Mouse (Mus musculus): ENCODE measurements at regions not wholly inside any gene's neighbourhood (a gene's known extent, or its start where the extent isn't known, plus 50 kb on each side); places are given as distances from the start of the nearest gene placed in this dataset.

DNA sequence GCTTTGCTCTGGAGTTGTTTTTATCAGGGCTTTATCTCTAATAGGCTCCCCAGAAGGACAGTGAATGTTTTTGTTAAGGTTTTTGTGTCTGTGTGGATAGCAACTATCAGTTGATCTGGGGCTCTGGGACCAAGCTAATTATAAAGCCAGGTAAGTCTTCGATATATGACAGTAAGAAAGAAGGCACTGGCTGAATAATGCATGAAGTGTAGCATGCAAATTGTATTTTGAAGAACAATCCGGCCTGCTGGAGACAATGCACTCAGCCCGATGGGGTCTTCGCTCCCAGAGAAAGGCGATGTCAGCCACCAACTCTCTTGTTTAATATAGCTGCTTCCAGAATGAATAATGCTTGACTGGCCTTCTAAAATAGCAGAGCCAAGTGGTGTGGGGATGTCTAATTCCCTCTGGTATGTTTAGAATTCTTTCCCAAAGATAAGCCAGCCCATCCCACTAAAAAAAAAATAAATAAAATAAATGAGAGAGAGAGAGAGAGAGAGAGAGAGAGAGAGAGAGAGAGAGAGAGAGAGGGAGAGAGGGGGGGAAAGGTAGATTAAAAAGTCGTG lies 68.6 kb downstream of the Dad1 start:
- 82% methylated on average over 6 of the region's 6 CpGs for WGBS
- Histone ChIP-seq H3K4me2 (ENCODE audit: low read depth, low read length) (no peak overlapping the region), H3K9me3 (replicated peaks; ENCODE audit: control insufficient read depth, low read length) (no peaks in the 10 kb centered on the region), H3K4me3 (ENCODE audit: low read depth, low read length) (no peak overlapping the region), H3K4me1 (ENCODE audit: control insufficient read depth, insufficient read depth, low read length) (no peaks in the 10 kb centered on the region), H3K27ac (replicated peaks; ENCODE audit: low read depth, low read length) (no peak overlapping the region), H3K36me3 (replicated peaks; ENCODE audit: control insufficient read depth, insufficient read depth, low read depth, low read length) (no peaks in the 10 kb centered on the region), H3K27me3 (ENCODE audit: control insufficient read depth, insufficient read depth, low read length) (no peaks in the 10 kb centered on the region), H3K9ac (replicated peaks; ENCODE audit: low read length) (no peak overlapping the region)
- DNase-seq (ENCODE audit: low spot score) (no peak), ATAC-seq (replicated peaks; ENCODE audit: insufficient number of reproducible peaks, low FRiP score, low TSS enrichment, low read depth) (no peak)

DNA sequence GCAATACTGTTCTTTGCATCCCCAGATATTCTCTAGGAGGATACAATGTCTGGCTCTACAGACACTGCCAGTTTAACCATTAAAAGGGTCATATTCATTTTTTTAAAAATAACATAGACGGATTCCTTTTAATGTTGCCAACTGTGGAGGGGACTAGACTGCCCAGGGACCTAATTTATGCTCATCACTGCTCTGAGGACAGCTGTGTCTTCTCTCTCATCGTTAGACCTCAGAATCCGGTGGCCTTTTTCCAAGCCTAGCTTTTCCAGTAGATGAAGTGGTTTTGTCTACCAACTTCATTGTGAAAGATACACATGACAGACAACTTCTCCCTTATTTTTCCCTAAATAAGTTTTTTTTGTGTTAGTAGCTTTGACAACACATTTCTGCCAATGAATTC lies 70.0 kb downstream of the Dad1 start:
- no peaks in the 10 kb centered on the region for H3K4me1 ChIP-seq (ENCODE audit: control insufficient read depth, insufficient read depth, low read length)
- H3K4me3 ChIP-seq (ENCODE audit: low read depth, low read length) = no peak overlapping the region
- no peaks in the 10 kb centered on the region for H3K9me3 ChIP-seq (replicated peaks; ENCODE audit: control insufficient read depth, low read length)
- WGBS = 89% methylated on average over 3 of the region's 3 CpGs
- no peaks in the 10 kb centered on the region for H3K36me3 ChIP-seq (replicated peaks; ENCODE audit: control insufficient read depth, insufficient read depth, low read depth, low read length)
- no peak overlapping the region for H3K27ac ChIP-seq (replicated peaks; ENCODE audit: low read depth, low read length)
- no peak overlapping the region for H3K4me2 ChIP-seq (ENCODE audit: low read depth, low read length)
- DNase-seq (ENCODE audit: low spot score) (no peak), ATAC-seq (replicated peaks; ENCODE audit: insufficient number of reproducible peaks, low FRiP score, low TSS enrichment, low read depth) (no peak)
- H3K9ac ChIP-seq (replicated peaks; ENCODE audit: low read length) = no peak overlapping the region
- no peaks in the 10 kb centered on the region for H3K27me3 ChIP-seq (ENCODE audit: control insufficient read depth, insufficient read depth, low read length)

DNA sequence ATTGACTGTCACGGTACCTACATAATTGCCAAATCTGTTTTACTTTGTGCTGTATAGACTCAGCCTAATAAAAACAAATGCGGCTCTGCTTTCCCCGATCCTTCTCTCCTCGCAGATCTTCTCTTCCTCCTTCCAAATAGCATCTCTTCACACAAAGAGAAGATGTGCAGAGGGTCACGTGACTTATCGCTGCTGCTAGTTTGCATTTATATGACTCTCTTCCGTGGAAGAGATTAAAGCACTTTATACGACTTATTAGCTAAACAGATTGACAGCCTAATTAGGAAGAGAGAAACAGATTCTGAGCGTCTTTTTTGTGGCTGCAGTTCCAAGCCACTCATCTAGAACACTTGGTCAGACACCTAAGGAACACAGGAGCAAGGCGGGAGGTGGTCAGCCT lies 71.1 kb downstream of the Dad1 start:
- ATAC-seq (replicated peaks; ENCODE audit: insufficient number of reproducible peaks, low FRiP score, low TSS enrichment, low read depth) (no peak), DNase-seq (ENCODE audit: low spot score) (no peak)
- Histone ChIP-seq H3K9ac (replicated peaks; ENCODE audit: low read length) (no peak overlapping the region), H3K27me3 (ENCODE audit: control insufficient read depth, insufficient read depth, low read length) (no peaks in the 10 kb centered on the region), H3K9me3 (replicated peaks; ENCODE audit: control insufficient read depth, low read length) (no peaks in the 10 kb centered on the region), H3K36me3 (replicated peaks; ENCODE audit: control insufficient read depth, insufficient read depth, low read depth, low read length) (no peaks in the 10 kb centered on the region), H3K27ac (replicated peaks; ENCODE audit: low read depth, low read length) (no peak overlapping the region), H3K4me3 (ENCODE audit: low read depth, low read length) (no peak overlapping the region), H3K4me1 (ENCODE audit: control insufficient read depth, insufficient read depth, low read length) (no peaks in the 10 kb centered on the region), H3K4me2 (ENCODE audit: low read depth, low read length) (no peak overlapping the region)
- 74% methylated on average over 10 of the region's 10 CpGs for WGBS

DNA sequence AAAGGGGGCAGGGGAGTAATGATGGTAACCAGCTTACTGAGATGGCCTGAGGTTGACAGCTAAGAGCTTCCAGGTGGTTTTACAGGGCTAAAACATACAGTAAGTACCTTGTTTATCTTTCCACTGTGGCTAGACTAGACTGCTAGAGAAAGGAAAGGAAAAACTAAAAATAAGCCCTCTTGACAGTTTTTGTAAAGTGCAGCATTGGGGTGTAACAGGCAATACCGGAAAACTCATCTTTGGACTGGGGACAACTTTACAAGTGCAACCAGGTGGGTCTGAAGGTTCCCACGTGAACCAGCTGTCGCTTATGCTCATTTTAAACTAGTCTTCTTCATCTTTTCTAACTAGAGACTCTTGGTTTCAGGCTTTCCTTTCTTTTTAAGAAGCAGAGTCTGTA lies 72.6 kb downstream of the Dad1 start:
- Histone ChIP-seq H3K4me2 (ENCODE audit: low read depth, low read length) (no peak overlapping the region), H3K27ac (replicated peaks; ENCODE audit: low read depth, low read length) (no peak overlapping the region), H3K4me3 (ENCODE audit: low read depth, low read length) (no peak overlapping the region), H3K4me1 (ENCODE audit: control insufficient read depth, insufficient read depth, low read length) (no peaks in the 10 kb centered on the region), H3K36me3 (replicated peaks; ENCODE audit: control insufficient read depth, insufficient read depth, low read depth, low read length) (no peaks in the 10 kb centered on the region), H3K9ac (replicated peaks; ENCODE audit: low read length) (no peak overlapping the region), H3K9me3 (replicated peaks; ENCODE audit: control insufficient read depth, low read length) (no peaks in the 10 kb centered on the region), H3K27me3 (ENCODE audit: control insufficient read depth, insufficient read depth, low read length) (no peaks in the 10 kb centered on the region)
- DNase-seq (ENCODE audit: low spot score) = no peak
- no peak for ATAC-seq (replicated peaks; ENCODE audit: insufficient number of reproducible peaks, low FRiP score, low TSS enrichment, low read depth)
- WGBS = 89% methylated on average over 3 of the region's 3 CpGs

DNA sequence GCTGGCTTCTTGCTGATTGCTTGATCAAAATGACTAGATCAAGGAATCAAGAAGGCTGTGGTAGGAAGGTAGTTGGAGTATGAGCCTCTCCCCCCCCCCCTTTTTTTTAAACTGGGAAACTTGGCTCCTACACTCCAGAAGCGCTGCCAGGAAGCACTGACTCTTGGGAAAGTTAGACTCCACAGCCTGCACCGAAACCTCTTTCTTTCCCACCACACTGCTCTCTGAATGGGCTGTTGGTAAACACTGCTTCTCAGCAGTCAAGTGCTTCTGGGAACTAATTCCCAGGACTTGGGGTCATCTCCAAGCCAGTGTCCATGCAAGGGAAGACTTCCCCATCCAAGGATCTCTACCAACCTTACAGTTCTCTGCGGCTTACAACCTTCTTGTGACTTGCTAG lies 73.2 kb downstream of the Dad1 start:
- Histone ChIP-seq H3K36me3 (replicated peaks; ENCODE audit: control insufficient read depth, insufficient read depth, low read depth, low read length) (no peaks in the 10 kb centered on the region), H3K27ac (replicated peaks; ENCODE audit: low read depth, low read length) (no peak overlapping the region), H3K9me3 (replicated peaks; ENCODE audit: control insufficient read depth, low read length) (no peaks in the 10 kb centered on the region), H3K4me3 (ENCODE audit: low read depth, low read length) (no peak overlapping the region), H3K9ac (replicated peaks; ENCODE audit: low read length) (no peak overlapping the region), H3K4me1 (ENCODE audit: control insufficient read depth, insufficient read depth, low read length) (no peaks in the 10 kb centered on the region), H3K27me3 (ENCODE audit: control insufficient read depth, insufficient read depth, low read length) (no peaks in the 10 kb centered on the region), H3K4me2 (ENCODE audit: low read depth, low read length) (no peak overlapping the region)
- 92% methylated on average over 3 of the region's 3 CpGs for WGBS
- DNase-seq (ENCODE audit: low spot score) (no peak), ATAC-seq (replicated peaks; ENCODE audit: insufficient number of reproducible peaks, low FRiP score, low TSS enrichment, low read depth) (no peak)

DNA sequence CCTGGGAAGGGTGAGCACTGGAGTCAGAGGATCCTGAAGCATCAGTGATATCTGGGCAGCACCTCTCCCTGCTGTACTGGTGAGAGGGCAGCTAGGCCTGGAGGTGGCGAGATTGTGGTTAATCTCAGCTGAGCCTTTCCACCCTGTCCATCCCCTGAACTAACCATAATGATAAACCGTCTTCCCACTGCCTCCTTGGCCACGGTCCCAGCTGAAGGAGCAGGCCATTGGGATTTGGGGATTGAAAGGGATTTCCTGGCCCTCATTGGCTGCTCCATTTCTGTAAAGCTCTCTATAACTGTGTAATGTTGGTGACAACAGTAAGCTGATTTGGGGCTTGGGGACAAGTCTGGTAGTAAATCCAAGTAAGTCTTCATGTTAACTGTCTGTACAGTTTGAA lies 73.6 kb downstream of the Dad1 start:
- Histone ChIP-seq H3K9ac (replicated peaks; ENCODE audit: low read length) (no peak overlapping the region), H3K4me2 (ENCODE audit: low read depth, low read length) (no peak overlapping the region), H3K4me1 (ENCODE audit: control insufficient read depth, insufficient read depth, low read length) (no peaks in the 10 kb centered on the region), H3K27me3 (ENCODE audit: control insufficient read depth, insufficient read depth, low read length) (no peaks in the 10 kb centered on the region), H3K36me3 (replicated peaks; ENCODE audit: control insufficient read depth, insufficient read depth, low read depth, low read length) (no peaks in the 10 kb centered on the region), H3K9me3 (replicated peaks; ENCODE audit: control insufficient read depth, low read length) (no peaks in the 10 kb centered on the region), H3K27ac (replicated peaks; ENCODE audit: low read depth, low read length) (no peak overlapping the region), H3K4me3 (ENCODE audit: low read depth, low read length) (no peak overlapping the region)
- ATAC-seq (replicated peaks; ENCODE audit: insufficient number of reproducible peaks, low FRiP score, low TSS enrichment, low read depth) = no peak
- no peak for DNase-seq (ENCODE audit: low spot score)
- 69% methylated on average over 3 of the region's 3 CpGs for WGBS

DNA sequence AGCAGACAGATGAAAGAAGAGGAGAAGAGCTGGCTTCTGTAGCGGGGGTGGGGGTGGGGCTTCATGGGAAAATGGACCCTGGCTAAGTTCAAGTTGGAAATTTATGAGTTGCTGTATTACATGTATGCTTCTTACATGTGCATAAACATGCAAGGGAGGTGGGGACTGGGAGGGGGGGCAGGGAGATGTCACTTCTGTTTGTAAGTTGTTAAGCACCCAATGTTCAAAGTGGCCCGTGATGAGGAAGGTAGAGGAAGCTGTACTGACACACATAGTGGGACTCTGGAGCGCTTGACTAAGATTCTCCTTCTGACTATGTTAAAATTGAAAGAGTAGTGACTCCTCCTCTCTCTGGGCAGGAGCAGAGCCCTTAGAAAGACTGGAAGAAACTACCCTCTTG lies 75.0 kb downstream of the Dad1 start:
- Histone ChIP-seq H3K4me3 (ENCODE audit: low read depth, low read length) (no peak overlapping the region), H3K9ac (replicated peaks; ENCODE audit: low read length) (no peak overlapping the region), H3K27me3 (ENCODE audit: control insufficient read depth, insufficient read depth, low read length) (no peaks in the 10 kb centered on the region), H3K9me3 (replicated peaks; ENCODE audit: control insufficient read depth, low read length) (no peaks in the 10 kb centered on the region), H3K4me2 (ENCODE audit: low read depth, low read length) (no peak overlapping the region), H3K36me3 (replicated peaks; ENCODE audit: control insufficient read depth, insufficient read depth, low read depth, low read length) (no peaks in the 10 kb centered on the region), H3K27ac (replicated peaks; ENCODE audit: low read depth, low read length) (no peak overlapping the region), H3K4me1 (ENCODE audit: control insufficient read depth, insufficient read depth, low read length) (no peaks in the 10 kb centered on the region)
- no peak for ATAC-seq (replicated peaks; ENCODE audit: insufficient number of reproducible peaks, low FRiP score, low TSS enrichment, low read depth)
- 93% methylated on average over 3 of the region's 3 CpGs for WGBS
- no peak for DNase-seq (ENCODE audit: low spot score)

DNA sequence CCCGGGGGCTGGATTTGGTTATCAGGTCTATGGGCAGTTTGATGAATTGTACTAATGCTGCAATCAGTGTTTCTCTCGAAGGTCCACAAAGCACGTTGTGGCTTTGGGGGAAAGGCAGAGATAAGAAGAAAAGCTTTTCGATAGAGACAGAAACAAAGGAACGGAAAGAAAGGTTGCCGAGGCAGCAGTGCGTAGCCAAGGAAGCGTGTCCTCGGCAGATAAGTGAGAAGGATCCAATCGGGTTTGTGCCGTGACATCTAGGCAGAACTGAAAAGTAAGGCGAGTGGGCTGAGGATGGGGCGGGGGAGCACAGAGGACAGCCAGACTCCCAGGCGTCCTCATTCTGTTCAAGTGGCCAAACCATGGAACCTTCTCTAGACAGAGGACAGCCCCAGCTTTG lies 77.4 kb downstream of the Dad1 start:
- Histone ChIP-seq H3K4me3 (ENCODE audit: low read depth, low read length) (no peak overlapping the region), H3K27me3 (ENCODE audit: control insufficient read depth, insufficient read depth, low read length) (no peaks in the 10 kb centered on the region), H3K9me3 (replicated peaks; ENCODE audit: control insufficient read depth, low read length) (no peaks in the 10 kb centered on the region), H3K27ac (replicated peaks; ENCODE audit: low read depth, low read length) (no peak overlapping the region), H3K4me2 (ENCODE audit: low read depth, low read length) (no peak overlapping the region), H3K9ac (replicated peaks; ENCODE audit: low read length) (no peak overlapping the region), H3K4me1 (ENCODE audit: control insufficient read depth, insufficient read depth, low read length) (no peaks in the 10 kb centered on the region), H3K36me3 (replicated peaks; ENCODE audit: control insufficient read depth, insufficient read depth, low read depth, low read length) (no peaks in the 10 kb centered on the region)
- ATAC-seq (replicated peaks; ENCODE audit: insufficient number of reproducible peaks, low FRiP score, low TSS enrichment, low read depth) (no peak), DNase-seq (ENCODE audit: low spot score) (no peak)
- WGBS = 75% methylated on average over 14 of the region's 14 CpGs

Data from embryonic facial prominence, embryonic 11.5 days (tissue).